Mouse (Mus musculus) WW6 (cell line): ENCODE measurements around the gene Pdss1.
A peak's percentile ranks its signal among the peaks of the same experiment; 100 is the strongest.
"Not testable (repeated sequence)": the region's sequence is repeated elsewhere in the genome, so short reads cannot be mapped to it uniquely, and the experiment has no call there.

ENCODE experiments used
- DNase-seq: peaks from one replicate; pipeline ENCODE4 v3.0.0-alpha.2; 2013; ENCODE audit warnings: low read depth, low spot score

Gene Pdss1

GRCm38 (mm10) chr2:22895282-22896273 lies at the start of gene Pdss1:
Pdss1 (plus strand) TSS chr2:22895522.
- DNase-seq = peak; percentile 83

DNA sequence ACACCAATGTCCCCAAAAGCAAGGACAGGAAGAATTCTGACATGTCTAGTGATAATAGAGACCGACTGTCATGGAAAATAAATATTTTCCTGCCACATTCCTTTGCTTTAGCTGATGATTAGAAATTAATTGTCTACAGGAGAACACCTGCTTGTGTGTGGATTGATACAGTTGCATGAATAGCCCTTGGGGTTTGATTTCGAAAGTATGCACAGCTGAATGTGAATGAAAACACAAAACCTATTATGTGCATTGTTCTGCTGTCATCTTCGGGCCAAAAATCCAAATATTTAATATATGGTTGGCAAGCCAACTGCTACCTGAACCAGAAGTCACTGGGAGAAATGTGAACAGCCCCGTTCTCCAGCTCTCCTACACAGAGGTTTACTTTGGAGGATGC lies 43.4 kb upstream of the Pdss1 start:
- DNase-seq = no peak

DNA sequence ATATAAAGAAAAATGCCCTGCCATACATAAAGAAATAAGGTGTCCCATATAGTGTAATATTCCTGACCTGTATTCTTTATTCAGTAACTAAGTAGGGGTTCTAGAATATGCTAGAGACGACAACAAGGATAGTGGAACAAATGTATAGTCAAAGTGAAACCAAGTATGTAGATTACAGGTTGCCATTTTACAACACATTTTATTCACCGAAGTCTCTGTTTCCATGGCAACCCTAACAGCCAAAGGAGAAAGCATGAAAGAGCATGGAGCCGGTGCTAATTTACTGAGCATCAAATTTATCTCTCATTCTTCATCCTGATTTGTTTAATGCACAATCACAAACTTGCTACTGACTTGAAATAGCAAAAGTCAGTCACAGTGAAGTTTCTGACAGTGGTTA lies 37.8 kb upstream of the Pdss1 start:
- DNase-seq = no peak

DNA sequence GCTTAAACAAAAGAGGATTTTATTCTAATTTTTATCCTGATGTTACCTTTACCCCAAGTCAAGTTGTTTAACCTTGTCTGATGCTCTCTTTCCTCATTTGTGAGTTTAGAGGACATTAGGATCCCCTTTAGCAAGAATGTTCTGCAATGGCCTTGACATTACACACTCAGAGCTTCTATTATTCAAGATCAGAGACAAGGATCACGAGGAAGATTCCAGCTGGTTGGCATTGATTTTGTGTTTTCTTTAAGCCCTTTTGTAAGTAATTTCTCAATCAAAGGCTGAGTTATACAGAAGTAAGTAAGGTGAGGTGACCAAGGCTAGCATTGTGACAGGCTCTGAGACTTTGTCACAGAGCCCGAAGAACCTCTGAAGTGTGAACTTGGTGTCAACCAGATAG lies 33.1 kb upstream of the Pdss1 start:
- no peak for DNase-seq

DNA sequence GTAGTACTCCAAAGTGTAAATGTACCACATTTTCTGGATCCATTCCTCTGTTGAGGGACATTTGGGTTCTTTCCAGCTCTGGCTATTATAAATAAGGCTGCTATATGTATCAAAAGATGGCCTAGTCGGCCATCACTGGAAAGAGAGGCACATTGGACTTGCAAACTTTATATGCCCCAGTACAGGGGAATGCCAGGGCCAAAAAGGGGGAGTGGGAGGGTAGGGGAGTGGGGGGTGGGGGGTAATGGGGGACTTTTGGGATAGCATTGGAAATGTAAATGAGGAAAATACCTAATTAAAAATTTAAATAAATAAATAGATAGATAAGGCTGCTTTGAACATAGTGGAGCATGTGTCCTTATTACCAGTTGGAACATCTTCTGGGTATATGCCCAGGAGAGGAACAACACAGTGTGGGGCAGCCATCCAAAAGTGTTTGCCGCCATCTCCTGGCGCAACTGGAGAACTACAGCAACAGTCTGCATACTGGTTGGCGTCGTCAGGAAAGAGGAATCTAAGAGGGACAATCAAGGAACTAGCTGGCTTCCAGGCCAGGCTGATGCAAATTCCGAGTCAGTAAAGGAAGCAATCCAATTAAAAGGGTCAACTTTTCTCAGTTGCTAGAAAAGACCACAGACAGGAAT lies 30.8 kb upstream of the Pdss1 start:
- DNase-seq = peak; percentile 22

GRCm38 (mm10) chr2:22865818-22866217 lies 29.5 kb upstream of the Pdss1 start:
- DNase-seq = no peak

DNA sequence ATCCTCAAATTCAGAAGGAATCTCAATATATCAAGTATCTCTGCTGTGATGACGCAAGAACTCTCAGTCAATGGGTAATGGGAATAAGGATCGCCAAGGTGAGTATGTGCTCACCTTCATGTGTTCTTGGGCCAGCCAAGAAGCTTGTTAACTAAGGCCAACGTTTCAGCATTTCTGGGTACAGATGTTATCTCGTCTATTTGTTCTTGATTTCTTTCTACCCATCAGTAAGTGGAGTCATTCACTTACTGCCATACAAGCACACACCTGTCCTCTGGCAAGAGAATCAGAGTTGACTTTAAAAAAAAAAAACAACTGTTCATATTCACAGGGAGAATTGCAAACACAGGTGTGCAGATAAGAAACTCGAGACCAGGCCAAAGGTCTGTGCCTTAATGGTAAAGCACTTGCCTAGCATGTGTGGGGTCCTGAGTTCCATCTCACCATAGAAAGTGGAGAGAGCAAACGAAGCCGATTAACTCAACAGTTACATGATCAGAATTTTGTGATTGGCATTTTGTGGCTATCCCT lies 28.4 kb upstream of the Pdss1 start:
- no peak for DNase-seq

GRCm38 (mm10) chr2:22873159-22873558 lies 22.2 kb upstream of the Pdss1 start:
- no peak for DNase-seq

DNA sequence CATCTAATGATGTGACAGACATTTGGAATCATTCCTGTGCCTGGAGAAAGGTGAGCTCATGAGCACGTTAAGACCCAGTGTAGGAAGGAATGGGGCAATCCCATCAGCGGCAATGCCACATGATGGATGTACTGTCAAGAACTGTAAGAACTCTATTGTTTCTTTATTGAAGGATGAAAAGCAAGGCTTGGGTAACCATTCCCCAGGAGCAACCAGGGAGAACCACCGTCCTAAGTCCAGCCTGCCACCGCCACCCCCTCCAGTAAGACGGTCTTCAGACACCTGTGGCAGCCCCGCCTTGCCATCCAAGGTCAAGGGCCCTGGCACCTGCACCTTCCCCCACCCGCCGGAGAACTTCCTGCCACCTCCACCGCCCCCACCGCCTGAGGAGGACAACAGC lies 20.7 kb upstream of the Pdss1 start:
- DNase-seq = no peak

- DNase-seq = no peak
These were observed 18.7 kb upstream of the Pdss1 start for GRCm38 (mm10) chr2:22876614-22877013.

- no peak for DNase-seq
These were observed 16.5 kb upstream of the Pdss1 start for GRCm38 (mm10) chr2:22878781-22879180.

- not testable (repeated sequence) for DNase-seq
These were observed 14.6 kb upstream of the Pdss1 start for GRCm38 (mm10) chr2:22880726-22881125.

DNA sequence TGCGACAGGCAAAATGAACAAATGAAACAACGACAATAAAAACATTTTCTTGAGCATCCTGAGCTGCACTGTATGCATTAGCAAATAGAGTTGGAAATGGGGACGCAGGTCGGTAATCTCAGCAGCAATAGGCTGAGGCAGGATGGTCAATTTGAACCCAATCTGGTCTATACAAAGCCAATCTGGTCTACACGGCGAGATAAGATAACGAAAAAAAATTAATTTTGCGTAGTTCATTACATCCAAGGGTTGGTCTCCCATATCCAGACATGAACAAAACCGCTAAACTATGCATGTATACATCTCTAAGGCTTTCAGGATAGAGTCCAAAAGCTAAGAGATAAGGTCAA lies 415 bp upstream of the Pdss1 start:
- DNase-seq = no peak

GRCm38 (mm10) chr2:22903947-22904346 lies 8.6 kb downstream of the Pdss1 start:
- DNase-seq = no peak

DNA sequence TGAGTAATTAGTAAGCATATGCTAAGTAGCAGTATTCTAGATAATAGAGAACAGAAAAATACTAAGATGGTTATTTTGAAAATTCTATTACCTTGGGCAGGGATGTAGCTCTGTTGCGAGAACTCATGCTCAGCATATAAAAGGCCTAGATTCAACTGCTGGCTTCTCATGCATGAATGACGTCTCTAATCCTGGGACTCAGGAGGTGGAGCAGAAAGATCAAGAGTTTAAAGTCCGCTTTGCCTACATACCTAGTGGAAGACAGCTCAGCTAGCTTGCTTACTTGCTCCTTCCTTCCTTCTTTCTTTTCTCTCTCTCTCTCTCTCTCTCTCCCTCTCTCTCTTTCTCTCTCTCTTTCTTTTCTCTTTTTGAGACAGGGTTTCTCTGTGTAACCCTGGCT lies 19.1 kb downstream of the Pdss1 start:
- no peak for DNase-seq

DNA sequence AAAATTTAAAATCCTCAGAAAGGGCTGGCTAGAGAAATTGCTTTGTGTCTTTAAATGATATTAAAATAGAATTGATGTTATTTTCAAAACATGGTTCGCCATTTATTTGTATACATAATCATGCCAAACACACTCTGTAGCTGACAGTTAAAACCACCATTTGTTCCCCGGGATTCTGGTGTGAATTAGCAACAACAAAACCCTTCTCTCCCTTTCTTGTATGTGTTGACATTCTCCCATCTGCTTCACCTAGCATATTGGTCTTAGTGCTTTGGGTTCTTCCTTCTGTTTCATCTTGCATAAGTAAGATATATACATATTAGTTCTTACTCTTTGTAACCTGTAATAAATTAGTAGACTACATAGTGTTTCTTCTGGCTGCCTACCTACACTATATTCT lies 23.3 kb downstream of the Pdss1 start:
- DNase-seq = no peak

DNA sequence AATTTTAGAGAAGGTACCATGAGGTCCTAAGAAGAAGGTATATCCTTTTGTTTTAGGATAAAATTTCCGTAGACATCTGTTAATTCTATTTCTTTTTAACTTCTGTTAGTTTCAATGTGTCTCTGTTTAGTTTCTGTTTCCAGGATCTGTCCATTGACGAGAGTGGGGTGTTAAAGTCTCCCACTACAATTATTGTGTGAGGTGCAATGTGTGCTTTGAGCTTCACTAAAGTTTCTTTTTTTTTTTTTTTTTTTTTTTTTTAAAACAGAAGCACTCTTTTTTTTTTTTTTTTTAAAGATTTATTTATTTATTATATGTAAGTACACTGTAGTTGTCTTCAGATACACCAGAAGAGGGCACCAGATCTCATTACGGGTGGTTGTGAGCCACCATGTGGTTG lies 30.6 kb downstream of the Pdss1 start:
- DNase-seq = not testable (repeated sequence)

- no peak for DNase-seq
These were observed 32.9 kb downstream of the Pdss1 start for GRCm38 (mm10) chr2:22928259-22928658.

- DNase-seq = no peak
These were observed 38.2 kb downstream of the Pdss1 start for GRCm38 (mm10) chr2:22933556-22933955.

GRCm38 (mm10) chr2:22949956-22950355 lies 54.6 kb downstream of the Pdss1 start:
- DNase-seq = no peak

DNA sequence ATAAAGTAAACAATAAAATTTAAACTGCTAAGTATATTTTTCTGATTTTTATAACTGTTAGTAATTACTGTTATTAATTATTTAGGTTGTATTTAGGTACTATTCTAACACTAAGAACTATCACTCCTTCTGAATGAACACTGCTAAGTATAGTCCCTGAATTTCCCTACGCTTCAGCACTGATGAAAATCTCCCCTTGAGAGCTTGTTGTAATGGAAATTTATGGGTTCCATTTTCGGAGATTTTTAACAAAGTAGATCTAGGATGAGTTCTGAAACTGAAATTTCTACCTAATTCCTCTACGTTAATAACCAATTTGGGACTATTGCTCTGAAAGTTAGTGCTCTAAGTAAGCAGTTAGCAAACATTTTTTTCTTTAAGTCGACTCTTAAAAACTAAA lies 59.0 kb downstream of the Pdss1 start:
- no peak for DNase-seq

DNA sequence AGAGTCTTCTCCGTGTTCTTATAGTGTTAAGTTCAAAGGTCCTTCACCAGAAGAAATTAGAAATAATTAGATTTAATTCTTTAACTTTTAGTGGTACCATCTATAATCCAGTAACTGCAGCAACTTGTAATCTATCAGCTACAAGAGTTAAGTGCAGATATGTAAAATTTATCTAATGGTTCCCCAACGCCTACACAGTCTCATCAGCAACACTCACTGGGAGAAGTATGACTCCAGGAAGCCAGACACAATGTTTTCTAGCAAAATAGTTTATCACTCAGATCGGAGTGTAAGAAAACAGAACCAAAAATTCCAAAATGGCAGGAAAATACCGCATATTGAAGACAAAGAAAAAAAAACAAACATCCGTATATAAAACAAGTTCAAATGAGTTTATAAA lies 60.6 kb downstream of the Pdss1 start:
- DNase-seq = no peak

DNA sequence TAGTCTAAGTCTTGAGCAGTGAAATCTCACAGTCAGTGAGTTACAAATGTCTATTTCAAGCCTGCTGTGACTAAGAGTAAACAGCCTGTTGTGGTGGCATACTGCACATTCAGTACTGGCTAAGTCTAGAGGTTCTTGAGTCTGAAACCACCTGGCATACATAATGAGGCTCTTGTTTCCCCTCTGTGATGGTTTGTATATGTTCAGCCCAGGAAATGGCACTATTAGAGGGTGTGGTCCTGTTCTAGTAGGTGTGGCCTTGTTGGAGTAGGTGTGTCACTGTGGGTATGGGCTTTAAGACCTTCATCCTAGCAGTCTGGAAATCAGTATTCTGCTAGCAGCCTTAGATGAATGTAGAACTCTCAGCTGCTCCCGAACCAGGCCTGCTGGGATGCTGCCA lies 62.1 kb downstream of the Pdss1 start:
- DNase-seq = no peak
